Mouse (Mus musculus): Measurements from ENCODE around the gene Fam241a. TPM values are rescaled to one million over a fixed set of nuclear protein-coding genes. Genes with fewer than 3 reads are reported as not detected.

Fam241a gene
- total RNA-seq, 4 experiments from 2014 or later = 2.4 to 3.7 (median 3.1) TPM

DNA sequence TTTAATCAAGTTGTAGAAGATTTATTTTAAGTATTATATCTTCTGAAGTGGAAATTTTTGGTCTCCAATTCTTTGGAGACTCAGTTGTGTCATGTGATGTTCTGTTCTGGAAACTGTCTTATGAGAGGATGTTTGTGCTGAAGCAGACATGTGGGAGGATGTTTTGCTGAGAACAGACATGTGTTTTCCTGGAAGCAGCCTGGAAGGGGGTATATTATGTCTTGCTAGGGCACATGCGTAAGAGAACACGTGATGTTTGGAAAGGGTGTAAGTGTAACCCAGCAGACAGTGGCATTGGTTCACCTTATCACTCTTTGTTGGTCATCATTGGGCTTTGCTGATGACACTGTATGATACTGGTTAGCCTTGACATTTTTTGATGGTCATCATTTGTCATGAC lies 20.6 kb downstream of the Fam241a start:
- no peak for DNase-seq (ENCODE audit: low spot score in 2 of 2)

DNA sequence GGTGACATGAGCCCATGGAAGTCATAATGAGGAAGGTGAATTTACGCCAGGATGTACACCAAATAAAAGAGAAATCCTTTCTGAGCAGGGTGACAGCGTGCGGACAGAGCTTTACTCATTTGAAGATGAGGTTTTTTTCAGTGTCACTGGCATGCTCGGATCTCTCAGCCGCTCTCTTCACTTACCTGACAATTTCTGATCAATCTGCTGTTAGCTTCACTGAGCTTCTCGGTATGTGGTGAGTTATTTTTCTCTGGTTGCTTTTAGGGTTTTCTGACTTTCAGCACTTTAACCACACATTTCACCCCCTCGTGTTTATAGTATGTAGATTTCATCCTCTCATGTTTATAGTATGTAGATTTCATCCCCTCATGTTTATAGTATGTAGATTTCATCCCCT lies 21.1 kb downstream of the Fam241a start:
- no peak for DNase-seq (ENCODE audit: low spot score in 2 of 2)

DNA sequence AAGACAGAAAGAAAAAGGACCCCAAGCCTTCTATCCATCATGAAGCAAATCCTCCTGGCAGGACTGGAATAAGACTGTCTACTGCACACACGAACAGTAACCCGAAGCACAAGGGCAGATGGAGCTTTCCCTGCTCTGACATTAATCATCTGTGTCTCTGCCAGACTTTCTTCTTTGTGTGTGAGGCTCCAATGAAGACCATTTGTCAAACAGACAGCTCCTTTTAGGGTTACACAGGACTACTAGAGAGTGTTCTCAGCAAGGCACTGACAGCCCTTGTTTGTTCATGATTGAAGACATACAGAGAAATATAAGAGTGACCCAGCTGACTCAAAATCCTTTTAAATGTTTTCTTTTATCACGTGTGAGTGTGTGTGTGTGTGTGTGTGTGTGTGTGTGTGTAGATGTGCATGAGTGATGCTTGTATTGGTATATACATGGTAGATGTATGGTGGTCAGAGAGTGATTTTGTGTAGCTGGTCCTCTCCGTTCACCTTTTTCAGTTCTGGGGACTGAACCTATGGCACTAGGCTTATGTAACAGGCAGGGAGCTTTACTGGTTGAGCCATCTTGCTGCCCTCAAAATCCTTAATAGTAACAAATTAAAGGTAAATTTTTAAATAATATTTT lies 21.8 kb downstream of the Fam241a start:
- DNase-seq (ENCODE audit: low spot score in 2 of 2) = no peak

DNA sequence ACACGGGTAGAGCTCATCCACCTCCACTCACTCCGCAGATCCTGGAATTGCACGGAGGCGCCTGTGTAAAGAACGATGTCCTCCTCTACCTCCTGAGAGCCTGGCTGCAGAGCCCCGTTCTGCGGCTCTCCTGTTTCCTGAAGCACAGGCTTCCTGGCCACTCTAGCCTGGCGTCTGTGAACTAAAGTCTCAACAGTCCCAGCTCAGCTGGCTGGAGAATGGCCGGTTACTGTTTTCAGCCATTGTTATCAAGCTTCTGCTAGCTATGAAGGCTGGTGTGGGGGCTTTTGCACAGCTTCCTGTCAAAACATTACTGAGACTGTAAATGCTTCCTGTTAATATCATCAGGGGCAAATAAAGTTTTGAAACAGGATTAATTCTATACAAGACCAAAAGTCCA lies 24.5 kb downstream of the Fam241a start:
- no peak for DNase-seq (ENCODE audit: low spot score in 2 of 2)

DNA sequence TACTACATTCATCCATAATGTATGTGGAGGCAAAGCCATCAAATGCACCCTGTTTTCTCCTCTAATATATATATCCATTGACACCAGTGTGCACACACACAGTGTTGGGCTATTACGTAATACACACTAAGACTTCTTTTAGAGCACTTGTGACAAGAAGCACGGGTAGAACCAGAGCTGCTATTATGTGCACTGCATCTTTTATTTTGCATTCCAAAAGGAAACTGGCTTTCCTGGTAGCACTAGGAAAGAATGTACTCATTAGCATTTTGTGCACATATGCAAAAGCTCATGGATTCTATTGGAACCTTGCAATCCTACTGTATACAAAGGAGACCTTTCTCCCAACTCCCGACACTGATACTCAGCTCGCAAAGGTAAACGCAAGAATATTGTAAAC lies 27.2 kb downstream of the Fam241a start:
- DNase-seq (ENCODE audit: low spot score in 2 of 2) = no peak

DNA sequence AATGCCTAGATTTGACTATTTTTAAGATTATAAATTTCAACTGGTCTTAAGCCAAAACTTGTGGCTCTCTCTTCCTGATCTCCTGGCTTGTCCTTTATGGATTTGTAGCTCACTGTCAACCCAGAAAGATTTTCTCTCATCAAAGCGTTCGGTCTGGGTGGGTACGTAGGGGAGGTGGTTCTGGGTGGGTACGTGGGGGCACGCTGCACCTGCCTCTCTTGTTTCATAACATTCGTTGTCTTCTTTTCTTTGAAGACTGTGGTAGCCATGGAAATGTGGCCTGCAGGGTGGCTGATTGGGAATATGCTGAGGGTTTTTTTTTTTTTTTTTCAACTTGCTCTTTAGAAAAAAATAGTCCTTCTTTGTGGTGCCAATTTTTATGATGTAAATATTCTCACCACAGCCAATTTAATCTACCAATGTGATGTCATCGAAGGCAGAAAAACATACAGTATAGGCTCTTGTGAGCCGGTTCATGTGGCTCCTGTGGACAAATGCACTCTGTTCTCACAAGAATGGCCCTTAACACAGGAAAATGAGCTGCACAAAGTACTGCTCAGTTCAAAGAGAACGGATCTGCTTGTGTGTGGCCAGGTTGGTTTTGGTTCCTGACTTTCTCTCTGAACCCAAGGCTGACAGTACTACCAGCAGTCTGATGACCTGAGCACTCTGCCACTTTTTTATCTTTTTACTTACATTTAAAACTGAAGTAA lies 27.9 kb downstream of the Fam241a start:
- no peak for DNase-seq (ENCODE audit: low spot score in 2 of 2)

DNA sequence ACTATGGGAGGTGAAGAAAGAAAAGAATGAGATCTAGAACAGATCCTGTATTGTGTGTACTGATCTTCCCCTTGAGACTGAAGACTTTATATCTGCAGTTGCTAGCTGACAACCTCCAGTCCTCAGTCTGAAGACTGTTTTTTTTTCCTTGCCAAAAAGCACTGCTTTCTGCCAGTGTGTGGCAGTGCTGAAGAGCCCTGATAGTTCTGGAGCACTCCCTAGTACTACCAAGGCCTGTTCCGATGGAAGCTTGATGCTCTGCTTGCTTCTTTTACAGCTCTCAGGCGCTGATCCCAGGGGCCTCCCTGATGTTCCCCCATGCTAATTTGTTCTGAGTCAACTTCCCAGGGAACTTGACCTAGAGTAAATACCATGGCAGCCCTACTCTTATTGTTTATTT lies 31.9 kb downstream of the Fam241a start:
- no peak for DNase-seq (ENCODE audit: low spot score in 2 of 2)

DNA sequence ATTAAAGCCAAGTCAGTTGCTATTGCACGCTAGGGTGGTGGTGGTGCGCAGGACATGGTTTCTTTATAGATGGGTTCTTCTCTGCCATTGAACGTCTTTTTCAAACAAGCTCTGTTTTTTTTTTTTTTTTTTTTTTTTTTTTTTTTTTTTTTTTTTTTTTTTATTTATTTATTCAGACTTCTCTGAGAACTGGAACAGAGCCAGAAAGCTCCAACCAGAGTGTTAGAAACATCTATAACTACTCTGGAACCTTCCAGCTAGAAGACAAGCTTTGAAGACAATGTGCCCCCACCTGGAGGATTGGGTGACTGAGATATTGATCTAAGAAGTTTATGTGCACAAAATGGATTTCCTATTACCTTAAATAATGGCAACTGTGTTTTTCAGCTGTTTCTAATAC lies 32.6 kb downstream of the Fam241a start:
- DNase-seq (ENCODE audit: low spot score in 2 of 2) = no peak

DNA sequence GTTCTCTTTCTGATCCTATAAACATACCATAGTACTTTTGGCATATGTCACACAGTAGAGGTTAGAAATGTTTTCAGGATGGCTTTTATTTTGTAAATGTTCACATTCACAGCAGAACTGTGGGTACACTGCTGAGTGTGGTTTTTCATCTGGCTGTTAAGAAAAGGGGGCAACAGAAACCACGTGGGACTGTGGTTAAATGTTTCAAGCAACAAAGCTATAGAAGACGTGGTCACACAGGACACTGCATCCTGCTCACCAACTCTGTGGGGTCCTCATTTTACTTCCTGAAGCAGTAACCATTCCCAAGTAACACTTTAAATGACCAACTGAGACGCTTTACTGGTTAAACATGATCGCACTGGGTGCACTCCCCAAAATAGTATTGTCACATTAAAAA lies 33.6 kb downstream of the Fam241a start:
- no peak for DNase-seq (ENCODE audit: low spot score in 2 of 2)

DNA sequence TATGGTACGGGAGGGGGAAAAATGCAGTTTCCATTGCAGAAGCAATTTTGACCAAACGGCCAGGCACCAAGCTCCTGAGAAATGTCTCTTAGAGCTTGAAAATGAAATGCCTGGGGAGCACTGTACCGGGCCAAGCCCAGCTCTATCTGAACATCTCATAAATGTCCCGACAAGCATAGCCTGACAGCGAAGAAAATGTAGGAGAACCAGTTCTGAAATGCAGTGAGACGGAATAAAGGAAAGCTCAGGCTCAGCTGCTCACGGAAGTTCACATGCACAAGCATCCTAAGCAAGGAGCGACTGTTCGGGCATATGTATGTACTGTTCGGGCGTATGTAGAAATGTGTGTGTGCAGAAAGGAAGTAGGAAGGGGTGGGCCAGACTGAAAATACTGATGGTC lies 34.8 kb downstream of the Fam241a start:
- DNase-seq (ENCODE audit: low spot score in 2 of 2) = no peak

DNA sequence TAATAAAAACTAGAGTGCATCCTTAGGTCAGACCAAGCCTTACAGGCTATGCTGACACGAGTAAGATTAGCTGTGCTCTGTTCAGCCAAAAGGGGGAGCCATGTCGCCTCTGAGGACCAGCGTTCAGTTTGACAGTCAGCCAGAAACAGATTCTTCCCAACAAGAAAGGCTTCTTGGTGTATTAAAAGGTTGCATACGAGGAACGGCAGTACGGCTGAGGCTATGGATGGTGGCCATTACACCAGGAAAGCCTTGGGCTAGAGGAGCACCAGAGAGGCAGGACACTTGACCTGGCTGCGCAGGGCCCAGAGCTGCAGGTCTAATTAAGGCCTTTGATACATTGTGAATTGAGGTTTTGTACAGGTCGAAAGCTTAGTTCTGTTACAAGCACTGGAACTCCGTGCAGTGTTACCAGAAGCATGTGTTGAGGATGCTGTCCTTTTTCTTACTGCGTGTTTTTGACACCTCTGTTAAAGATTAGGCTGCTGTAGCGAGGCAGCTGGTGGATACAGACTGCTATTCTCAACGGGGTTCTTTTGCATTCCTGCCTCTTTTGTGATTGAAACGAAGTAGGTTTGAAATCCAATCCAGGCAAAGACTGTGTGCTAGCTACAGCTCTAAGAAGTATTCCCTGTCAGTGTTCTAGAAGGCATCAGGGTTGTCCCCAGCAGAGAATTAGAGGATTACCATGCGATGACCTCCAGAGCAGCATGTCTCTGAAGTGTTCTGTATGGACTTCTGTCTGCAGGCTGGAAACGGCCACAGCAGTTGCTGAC lies 42.5 kb downstream of the Fam241a start:
- peak; percentile 25 to 31 for DNase-seq (ENCODE audit: low spot score in 2 of 2)

DNA sequence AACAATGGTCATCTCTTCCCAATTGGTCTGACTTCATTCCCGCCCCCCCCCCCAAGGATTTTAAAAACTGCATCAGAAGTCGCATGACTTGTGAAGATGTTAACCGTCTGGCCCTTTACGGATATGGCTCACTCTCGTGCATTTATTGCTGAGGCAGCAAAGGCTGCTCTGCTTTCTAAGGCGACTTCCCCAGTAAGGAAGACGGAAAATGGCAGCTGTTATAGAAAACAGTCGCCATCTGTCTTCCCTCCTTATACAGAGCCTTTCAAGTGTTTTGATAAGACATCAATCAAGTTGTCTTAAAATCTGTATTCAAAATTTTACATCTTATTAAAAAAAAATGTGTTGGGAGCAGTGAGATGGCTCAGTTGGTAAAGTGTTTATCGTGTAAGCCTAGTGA lies 43.4 kb downstream of the Fam241a start:
- no peak for DNase-seq (ENCODE audit: low spot score in 2 of 2)

DNA sequence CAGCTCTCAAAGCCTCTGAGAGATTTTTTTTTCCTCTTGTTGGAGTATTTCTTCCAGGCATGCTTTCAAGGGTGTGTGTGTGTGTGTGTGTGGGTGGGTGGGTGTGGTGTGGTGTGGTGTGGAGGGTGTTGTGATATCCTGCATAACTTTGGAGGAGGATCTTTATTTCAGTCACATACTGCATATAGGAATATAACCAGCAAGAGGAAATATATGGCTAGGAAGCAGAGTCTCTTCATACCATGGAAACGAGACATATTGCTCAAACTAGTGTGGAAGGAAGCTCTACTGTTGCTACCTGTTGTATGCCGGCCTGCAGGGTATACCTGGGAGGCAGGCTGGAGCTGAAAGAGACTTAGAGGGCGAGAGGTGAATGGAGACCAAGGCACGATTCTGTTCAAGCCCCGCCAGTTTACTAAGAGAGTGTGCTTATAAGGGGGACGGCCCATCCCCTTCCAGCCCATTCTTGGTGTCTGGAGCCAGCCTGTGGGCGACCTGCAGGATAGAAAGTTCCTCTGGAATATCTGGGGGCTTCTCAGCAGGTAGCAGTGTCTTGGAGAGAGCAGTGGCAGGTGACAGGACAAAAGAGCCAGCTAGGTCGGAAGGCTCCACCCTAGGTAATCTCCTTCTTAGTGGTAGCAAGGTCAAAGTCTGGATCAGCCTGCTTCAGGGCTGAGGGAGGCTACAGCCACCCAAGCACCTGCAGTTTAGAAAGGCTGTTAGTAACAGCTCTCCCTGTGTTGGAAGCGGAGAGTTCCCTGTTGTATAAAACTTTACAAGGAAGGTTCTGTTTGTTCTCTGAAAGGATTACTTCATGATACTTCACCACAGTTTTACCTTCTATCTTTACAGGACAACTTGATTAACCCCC lies 45.1 kb downstream of the Fam241a start:
- no peak for DNase-seq (ENCODE audit: low spot score in 2 of 2)

DNA sequence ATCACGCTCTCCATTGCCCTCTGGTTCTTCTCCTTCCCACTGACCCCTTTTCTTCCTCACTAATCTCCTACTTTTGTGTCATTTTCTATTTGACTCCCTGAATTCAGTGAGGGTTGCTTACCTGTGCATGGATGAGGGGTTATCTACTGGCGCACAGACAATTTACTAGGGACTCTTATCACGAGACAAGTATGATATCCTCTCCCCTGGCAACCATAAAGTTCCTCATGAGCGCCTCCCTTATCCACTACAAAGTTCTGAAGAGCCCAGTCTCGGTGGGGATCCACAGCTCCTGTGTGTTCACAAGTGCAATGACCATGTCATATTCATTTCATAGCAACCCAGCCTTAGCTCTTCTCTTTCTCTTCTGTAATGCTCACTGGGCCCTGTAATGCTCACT lies 46.2 kb downstream of the Fam241a start:
- DNase-seq (ENCODE audit: low spot score in 2 of 2) = no peak

DNA sequence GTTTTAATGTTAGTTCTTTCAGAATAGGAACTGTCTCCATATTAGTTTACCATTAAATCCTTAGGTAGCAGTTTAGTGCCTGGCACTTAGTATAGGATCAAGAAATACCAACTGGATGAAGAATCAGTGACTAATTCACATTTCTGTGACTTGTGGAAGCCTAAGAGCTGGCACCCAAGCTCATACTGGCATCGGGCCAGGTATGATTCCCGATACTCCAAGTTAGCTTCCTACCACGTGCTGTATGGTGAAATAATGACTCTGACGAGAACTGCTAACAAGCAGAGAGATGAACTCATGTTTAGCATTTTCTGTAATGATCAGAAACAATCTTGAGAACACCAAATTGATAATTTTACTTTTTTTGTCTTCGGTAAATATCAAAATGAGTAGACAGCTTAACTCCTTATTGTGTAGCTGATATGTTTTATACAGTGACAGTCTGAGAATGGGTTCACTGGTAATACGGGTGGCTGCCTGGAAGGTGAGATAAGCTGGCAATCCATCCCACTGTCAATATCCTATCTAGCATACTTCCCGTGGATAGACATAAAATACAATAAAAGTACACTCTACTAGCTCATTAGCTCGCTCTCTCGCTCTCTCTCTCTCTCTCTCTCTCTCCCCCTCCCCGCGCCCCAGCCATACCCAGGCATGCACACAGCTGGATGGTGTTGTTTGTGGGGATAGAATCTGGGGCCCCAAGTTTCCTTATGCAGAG lies 47.9 kb downstream of the Fam241a start:
- no peak for DNase-seq (ENCODE audit: low spot score in 2 of 2)

DNA sequence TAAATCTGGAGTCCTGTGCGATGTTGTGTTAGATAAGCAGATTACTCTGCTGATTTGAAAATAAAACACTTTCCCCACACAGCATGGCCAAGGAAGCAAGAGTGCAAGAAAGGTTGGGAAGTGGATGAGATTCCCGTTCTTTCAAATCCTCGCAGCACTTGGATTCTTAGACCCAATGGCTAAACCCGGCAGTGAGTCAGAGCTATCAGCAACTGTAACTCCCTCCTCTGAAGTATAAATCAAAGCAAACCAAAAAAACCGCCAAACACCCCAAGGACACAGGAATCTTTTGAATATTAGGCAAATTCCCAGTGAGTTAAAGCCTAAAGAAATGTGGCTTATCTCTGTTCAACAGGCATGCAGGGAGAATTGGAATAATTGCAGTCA lies 52.2 kb downstream of the Fam241a start:
- no peak for DNase-seq (ENCODE audit: low spot score in 2 of 2)

DNA sequence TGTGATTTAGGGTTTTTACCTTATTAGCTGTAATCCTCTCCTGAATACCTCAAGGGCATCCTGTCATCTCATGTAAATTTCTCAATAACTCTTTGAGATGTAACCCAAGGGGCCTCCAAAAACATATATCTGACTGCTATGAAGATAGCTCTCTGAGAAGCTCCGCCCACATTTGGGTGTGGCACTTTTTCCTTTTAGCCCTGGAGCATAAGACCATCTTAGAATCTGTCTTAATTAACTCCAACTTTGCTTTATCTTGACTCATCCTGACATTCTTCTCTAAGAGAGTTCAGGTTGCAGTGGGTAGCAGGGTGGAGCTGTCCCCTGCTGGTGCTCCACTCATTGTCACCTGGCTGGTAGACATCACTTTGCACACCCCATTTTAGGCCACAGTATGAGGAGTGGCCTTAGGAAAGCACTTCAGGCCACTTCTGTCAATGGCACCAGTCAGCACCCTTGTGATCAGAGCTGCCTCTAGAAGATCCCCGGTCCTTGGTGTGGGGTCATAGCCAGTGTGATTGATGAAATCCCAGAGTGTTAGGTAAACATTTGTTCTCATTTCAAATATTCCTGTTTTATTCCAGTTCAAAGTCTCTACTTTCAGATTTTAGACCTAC lies 52.7 kb downstream of the Fam241a start:
- DNase-seq (ENCODE audit: low spot score in 2 of 2) = no peak

DNA sequence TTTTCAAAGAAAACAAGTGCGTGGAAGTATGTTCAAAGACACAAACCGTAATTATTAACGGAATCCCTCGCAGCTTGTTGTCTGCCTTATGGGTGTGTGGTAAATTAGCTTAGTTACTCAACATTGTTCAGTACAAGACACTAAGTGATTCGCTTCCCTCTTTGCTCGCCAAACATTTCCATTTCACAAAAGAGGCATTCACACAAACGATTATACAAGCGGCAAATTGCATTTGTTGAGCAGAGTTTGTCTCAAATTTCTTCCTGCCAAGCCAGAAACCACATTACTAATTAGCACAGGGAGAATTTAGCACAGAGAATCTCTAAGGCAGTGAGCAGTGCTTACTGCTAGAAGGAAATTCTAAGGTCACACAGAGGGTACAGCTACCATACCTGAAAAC lies 54.2 kb downstream of the Fam241a start:
- no peak for DNase-seq (ENCODE audit: low spot score in 2 of 2)

DNA sequence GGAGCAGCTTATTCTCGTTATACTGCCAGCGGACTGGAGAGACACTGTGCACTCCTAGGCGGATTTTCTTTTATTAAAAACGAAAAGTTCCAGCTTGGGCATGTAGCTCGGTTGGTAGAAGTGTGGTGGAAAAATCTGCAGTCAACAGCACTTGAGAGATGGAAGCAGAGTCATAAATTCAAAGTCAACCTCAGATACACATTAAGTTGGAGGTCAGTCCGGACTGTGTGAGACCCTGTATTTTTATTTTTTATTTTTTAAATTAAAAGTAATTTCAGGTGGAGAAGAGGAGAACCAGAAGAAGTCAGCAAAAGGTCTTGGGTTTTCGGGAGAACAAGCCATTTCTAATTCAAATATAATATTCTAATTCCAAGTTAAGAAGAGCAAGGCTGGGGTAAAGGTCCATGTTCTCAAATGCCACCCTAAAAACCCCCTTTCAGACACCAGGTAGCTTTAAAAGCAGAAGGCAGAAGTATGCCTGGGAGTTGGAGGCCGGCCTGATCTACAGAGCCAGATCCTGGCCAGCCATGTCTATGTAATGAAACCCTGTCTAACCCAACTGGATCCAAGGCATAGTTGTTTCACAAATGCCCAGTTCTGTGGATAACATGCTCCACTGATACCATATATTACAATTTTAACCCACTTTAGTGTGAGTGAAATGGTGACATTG lies 58.0 kb downstream of the Fam241a start:
- no peak for DNase-seq (ENCODE audit: low spot score in 2 of 2)
